ENCODE assay signal across 25 mouse cellular contexts in the genomic region with DNA sequence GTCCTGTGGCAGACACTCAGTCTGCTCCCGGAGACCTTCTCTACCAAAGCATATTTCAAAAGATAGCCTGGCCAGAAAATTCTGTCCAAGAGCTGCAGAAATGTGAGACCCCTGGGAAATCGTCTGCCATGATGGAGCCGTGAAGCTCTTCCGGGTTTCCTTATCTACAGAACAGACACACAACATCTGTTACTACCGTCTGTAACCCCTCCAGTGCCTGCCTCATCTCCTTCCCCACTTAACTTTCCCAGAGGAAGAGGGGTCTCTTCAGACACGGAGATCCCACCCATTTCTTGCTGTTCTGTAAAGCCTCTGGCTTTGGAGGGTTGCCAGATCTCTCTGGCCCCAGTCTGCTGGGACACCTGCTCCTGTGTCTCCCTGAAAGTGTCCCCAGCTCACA.
DNase-seq lines count a peak whose midpoint lies in the region; ATAC-seq and TF ChIP-seq lines count a peak whose summit lies in the region.
"Had no signal": no experiment of that assay in that cellular context is flagged by ENCODE, and none has a peak within 500 bp of the region (broad histone marks: within the 10 kb centered on the region; RNA-seq: fewer than 3 reads in every experiment).

No protein-coding gene starts in this region.

- 63% methylated on average over 6 of the region's 6 CpGs for WGBS in hindbrain, embryonic 10.5 days
- 40% methylated on average over 6 of the region's 6 CpGs for WGBS in hindbrain, embryonic 16.5 days
- WGBS in kidney, postnatal 0 days = 31% methylated on average over 6 of the region's 6 CpGs
- WGBS in midbrain, embryonic 10.5 days = 68% methylated on average over 6 of the region's 6 CpGs
- WGBS in midbrain, postnatal 0 days = 59% methylated on average over 6 of the region's 6 CpGs

- no peak overlapping the region for H3K4me2 ChIP-seq in hindbrain, embryonic 16.5 days (ENCODE audit: low read length)
- H3K4me2 ChIP-seq in kidney, postnatal 0 days (ENCODE audit: low read length) = no peak overlapping the region
- H3K4me2 ChIP-seq in midbrain, postnatal 0 days (ENCODE audit: low read depth, low read length, poor library complexity, severe bottlenecking) = no peak overlapping the region
- H3K4me2 ChIP-seq: limb, embryonic 15.5 days; lung, embryonic 15.5 days; midbrain, embryonic 15.5 days; neural tube, embryonic 15.5 days had no signal

- no peaks in the 10 kb centered on the region for H3K9me3 ChIP-seq in hindbrain, embryonic 10.5 days
- no peaks in the 10 kb centered on the region for H3K9me3 ChIP-seq in hindbrain, embryonic 16.5 days (ENCODE audit: control insufficient read depth, low read length)
- no peaks in the 10 kb centered on the region for H3K9me3 ChIP-seq in kidney, postnatal 0 days (replicated peaks; ENCODE audit: low read length)
- no peaks in the 10 kb centered on the region for H3K9me3 ChIP-seq in midbrain, embryonic 10.5 days (replicated peaks)
- H3K9me3 ChIP-seq in midbrain, postnatal 0 days (ENCODE audit: low read length) = no peaks in the 10 kb centered on the region
- H3K9me3 ChIP-seq: limb, embryonic 15.5 days; lung, embryonic 15.5 days; midbrain, embryonic 15.5 days; neural tube, embryonic 15.5 days had no signal

- H3K36me3 ChIP-seq in hindbrain, embryonic 10.5 days = no peaks in the 10 kb centered on the region
- H3K36me3 ChIP-seq in hindbrain, embryonic 16.5 days (ENCODE audit: control insufficient read depth, insufficient read depth, low read length) = no peaks in the 10 kb centered on the region
- H3K36me3 ChIP-seq in kidney, postnatal 0 days (ENCODE audit: insufficient read depth, low read length) = no peaks in the 10 kb centered on the region
- no peaks in the 10 kb centered on the region for H3K36me3 ChIP-seq in midbrain, embryonic 10.5 days
- H3K36me3 ChIP-seq in midbrain, postnatal 0 days (ENCODE audit: insufficient read depth, low read length) = no peaks in the 10 kb centered on the region
- H3K36me3 ChIP-seq: limb, embryonic 15.5 days; lung, embryonic 15.5 days; midbrain, embryonic 15.5 days; neural tube, embryonic 15.5 days had no signal

- ATAC-seq in hindbrain, embryonic 16.5 days = no peak
- ATAC-seq in kidney, postnatal 0 days (replicated peaks; ENCODE audit: low FRiP score, low read depth) = no peak
- no peak for ATAC-seq in midbrain, postnatal 0 days (ENCODE audit: low FRiP score)
- ATAC-seq: activated CD4-positive, CD25-positive, alpha-beta regulatory T cell, adult 4 months; midbrain, embryonic 15.5 days had no signal

- peaks cover 27% of the 10 kb centered on the region for H3K4me1 ChIP-seq in hindbrain, embryonic 10.5 days (replicated peaks)
- H3K4me1 ChIP-seq in hindbrain, embryonic 16.5 days (ENCODE audit: control insufficient read depth, insufficient read depth, low read depth, low read length) = no peaks in the 10 kb centered on the region; the same call in 1 of the 2 replicates
- no peaks in the 10 kb centered on the region; the same call in 1 of the 2 replicates for H3K4me1 ChIP-seq in kidney, postnatal 0 days (replicated peaks; ENCODE audit: insufficient read depth, low read length)
- peaks cover 17% of the 10 kb centered on the region for H3K4me1 ChIP-seq in midbrain, embryonic 10.5 days
- no peaks in the 10 kb centered on the region for H3K4me1 ChIP-seq in midbrain, postnatal 0 days (ENCODE audit: insufficient read depth, low read length)
- H3K4me1 ChIP-seq: limb, embryonic 15.5 days; lung, embryonic 15.5 days had no signal

- H3K4me3 ChIP-seq in hindbrain, embryonic 10.5 days = no peak overlapping the region
- H3K4me3 ChIP-seq in hindbrain, embryonic 16.5 days (ENCODE audit: low read length) = no peak overlapping the region
- no peak overlapping the region for H3K4me3 ChIP-seq in kidney, postnatal 0 days (replicated peaks; ENCODE audit: low read depth, low read length)
- no peak overlapping the region for H3K4me3 ChIP-seq in midbrain, embryonic 10.5 days
- H3K4me3 ChIP-seq in midbrain, postnatal 0 days (ENCODE audit: low read depth, low read length) = no peak overlapping the region
- H3K4me3 ChIP-seq: heart, adult 2 months; limb, embryonic 15.5 days; lung, embryonic 15.5 days; midbrain, embryonic 15.5 days; myocyte; neural tube, embryonic 15.5 days had no signal

- peak overlapping the region; percentile 23; the same call in 1 of the 2 replicates for H3K27ac ChIP-seq in hindbrain, embryonic 10.5 days
- no peak overlapping the region for H3K27ac ChIP-seq in hindbrain, embryonic 16.5 days (ENCODE audit: low read depth, low read length)
- H3K27ac ChIP-seq in kidney, postnatal 0 days = no peak overlapping the region
- H3K27ac ChIP-seq in midbrain, embryonic 10.5 days (replicated peaks) = 0 out of 2 replicates have a peak overlapping the region, but pooled peaks have one; percentile 28
- H3K27ac ChIP-seq in midbrain, postnatal 0 days (ENCODE audit: low read depth, low read length) = no peak overlapping the region
- H3K27ac ChIP-seq: heart, adult 2 months; limb, embryonic 15.5 days; liver, embryonic 14.5 days; lung, embryonic 15.5 days; midbrain, embryonic 15.5 days; neural tube, embryonic 15.5 days had no signal

- DNase-seq in cerebellum, postnatal 10 days = peak; percentile 33 to 42
- no peak for DNase-seq in cerebellum, adult 9-10 months
- no peak for DNase-seq in hindbrain, embryonic 10.5 days (ENCODE audit: low spot score)
- DNase-seq in kidney, postnatal 0 days (ENCODE audit: low spot score) = peak; percentile 66
- DNase-seq in kidney, adult 18-20 months = no peak
- DNase-seq in midbrain, embryonic 10.5 days (ENCODE audit: low spot score) = no peak
- DNase-seq in midbrain, postnatal 0 days (ENCODE audit: low spot score) = no peak
- DNase-seq: adrenal gland, adult 8-10 months; cerebellum, adult 18-20 months; cerebellum, postnatal 36 days; gastrocnemius, postnatal 36 days; heart, adult 2 months; kidney, adult 8-10 months; layer of hippocampus, postnatal 36 days; lung, postnatal 4 days; thymus, adult 18-20 months; thymus, postnatal 36 days had no signal

- H3K27me3 ChIP-seq in hindbrain, embryonic 10.5 days (ENCODE audit: insufficient read depth, poor library complexity, severe bottlenecking) = 0 out of 2 replicates have a peak, but pooled peaks cover 11% of the 10 kb centered on the region
- H3K27me3 ChIP-seq in hindbrain, embryonic 16.5 days (replicated peaks; ENCODE audit: control insufficient read depth, insufficient read depth, low read length) = no peaks in the 10 kb centered on the region
- H3K27me3 ChIP-seq in kidney, postnatal 0 days (ENCODE audit: insufficient read depth, low read length) = no peaks in the 10 kb centered on the region
- H3K27me3 ChIP-seq in midbrain, embryonic 10.5 days (ENCODE audit: low read depth, poor library complexity, severe bottlenecking) = peaks cover 11% of the 10 kb centered on the region; the same call in 1 of the 2 replicates
- H3K27me3 ChIP-seq in midbrain, postnatal 0 days (ENCODE audit: insufficient read depth, low read length) = no peaks in the 10 kb centered on the region
- H3K27me3 ChIP-seq: limb, embryonic 15.5 days; lung, embryonic 15.5 days; midbrain, embryonic 15.5 days had no signal

- TF ChIP-seq CTCF in kidney, postnatal 0 days (IDR thresholded peaks at IDR 0.05; ENCODE audit: low read depth) = no peak
- no peak for TF ChIP-seq CTCF in midbrain, postnatal 0 days (IDR thresholded peaks at IDR 0.05)

- H3K9ac ChIP-seq in hindbrain, embryonic 16.5 days (ENCODE audit: low read depth, low read length) = no peak overlapping the region
- no peak overlapping the region for H3K9ac ChIP-seq in kidney, postnatal 0 days (ENCODE audit: low read depth, low read length)
- H3K9ac ChIP-seq in midbrain, postnatal 0 days (replicated peaks; ENCODE audit: low read length, poor library complexity, severe bottlenecking) = no peak overlapping the region
- H3K9ac ChIP-seq: limb, embryonic 15.5 days; liver, embryonic 14.5 days; lung, embryonic 15.5 days; midbrain, embryonic 15.5 days; neural tube, embryonic 15.5 days had no signal

Comparison
In these comparisons a context has a peak if more than half of its experiments do, and no peak if none do; other contexts are left out.
1. DNase-seq: peak in cerebellum, postnatal 10 days (2 of 2) and kidney, postnatal 0 days (single experiment); none in cerebellum, adult 9-10 months (single experiment), hindbrain, embryonic 10.5 days (single experiment), kidney, adult 18-20 months (single experiment), midbrain, embryonic 10.5 days (single experiment) and midbrain, postnatal 0 days (single experiment).
2. H3K27ac ChIP-seq: peak in hindbrain, embryonic 10.5 days (single experiment) and midbrain, embryonic 10.5 days (single experiment); none in hindbrain, embryonic 16.5 days (single experiment), kidney, postnatal 0 days (single experiment) and midbrain, postnatal 0 days (single experiment).